Mouse (Mus musculus) kidney, adult 2 months (tissue): ENCODE results near the gene Gm27021.

Source experiments
- CTCF ChIP-seq: fragments of 200-500 bp; conservative IDR thresholded peaks from 2 replicates; pipeline ENCODE4 v1.5.1; 2011; ENCODE audit warnings: low read depth, mild to moderate bottlenecking, control low read depth, low read length, moderate library complexity, mixed read lengths; ENCODE audit not compliant: insufficient read depth, insufficient read length
- POLR2A ChIP-seq: fragments of 200-500 bp; IDR thresholded peaks from one replicate; pipeline ENCODE4 v1.6.1; 2011; ENCODE audit warnings: low read depth, low read length, control low read depth

DNA sequence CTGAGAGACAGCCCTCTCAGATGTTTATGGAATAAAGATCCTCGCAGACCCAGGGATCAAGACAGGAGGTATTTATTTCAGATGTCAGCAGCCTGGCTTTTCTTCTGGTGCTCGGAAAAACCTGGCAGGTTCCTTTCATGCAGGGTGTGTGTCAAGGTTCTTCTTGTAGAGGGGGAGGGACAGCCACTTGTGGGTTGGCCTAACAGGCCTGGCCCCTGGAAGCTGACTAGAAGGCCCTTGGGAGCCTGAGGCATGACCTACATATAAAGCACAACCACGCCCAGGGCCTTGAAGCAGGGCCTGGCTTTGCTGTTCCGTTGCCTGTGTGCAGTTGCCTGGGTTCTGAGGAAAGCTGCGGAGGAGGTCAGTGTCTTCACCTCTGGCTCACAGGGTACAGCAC is 17.2 kb upstream of the Gm27021 start:
- TF ChIP-seq CTCF (no peak), POLR2A (no peak)
